Mouse (Mus musculus) liver, postnatal 0 days (tissue): ENCODE results near the gene Pram1.
A peak's percentile ranks its signal among the peaks of the same experiment; 100 is the strongest.

Source experiments
- CTCF ChIP-seq: sonication (generic); IDR thresholded peaks from 2 replicates; pipeline ENCODE4 v1.5.1; 2016; ENCODE audit warnings: antibody characterized with exemption, low read depth
- EP300 ChIP-seq: IDR thresholded peaks from 2 replicates; pipeline ENCODE4 v1.6.1; 2016; ENCODE audit warnings: antibody characterized with exemption, low read depth, mild to moderate bottlenecking

GRCm38 (mm10) chr17:33684671-33685231, 46.9 kb downstream of the Pram1 start:
- TF ChIP-seq CTCF, result peak; percentile 64
- no peak for TF ChIP-seq EP300
